Mouse (Mus musculus): ENCODE measurements at regions not wholly inside any gene's neighbourhood (a gene's known extent, or its start where the extent isn't known, plus 50 kb on each side); places are given as distances from the start of the nearest gene placed in this dataset.
A peak's percentile ranks its signal among the peaks of the same experiment; 100 is the strongest.

DNA sequence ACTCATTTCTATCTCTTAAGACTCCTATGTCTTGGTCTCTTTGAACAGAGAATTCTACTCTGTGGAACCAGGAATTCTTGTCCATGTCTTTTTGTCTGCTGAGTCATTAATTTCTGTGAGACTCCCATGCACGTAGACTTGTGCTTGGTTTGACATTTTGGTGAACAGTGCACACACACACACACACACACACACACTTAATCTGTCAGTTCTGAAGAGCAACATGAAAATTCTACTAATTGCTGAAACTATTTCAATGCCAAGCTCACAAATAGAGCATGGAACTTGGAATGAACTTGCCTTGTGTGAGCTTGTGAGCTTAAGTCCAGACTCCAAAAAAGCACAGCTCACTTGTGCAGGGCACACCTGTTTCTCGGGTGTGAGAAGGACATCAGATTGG is 301.1 kb downstream of the Ptprc start:
- ChIA-PET CTCF (interaction anchor here (1.0 kb wide), 1 partner anchor 15 kb away, joined by 3 read pairs; no protein-coding TSS in a partner anchor), POLR2A (no interaction called here)
- H3K27me3 ChIP-seq = no peaks in the 10 kb centered on the region
- ATAC-seq (no peak), DNase-seq (ENCODE audit: low read depth, low spot score) (no peak)
- TF ChIP-seq CTCF (IDR thresholded peaks at IDR 0.05) = no peak
- in situ Hi-C loops (cut with MboI; ENCODE audit: low pct_unique_long_range_greater_than_20kb) = no loop called here

GRCm38 (mm10) chr1:137873628-137874027 is 301.9 kb downstream of the Ptprc start:
- ChIA-PET POLR2A (no interaction called here), CTCF (no interaction called here)
- no peak for DNase-seq (ENCODE audit: low read depth, low spot score)
- no peak for ATAC-seq
- H3K27me3 ChIP-seq = no peaks in the 10 kb centered on the region
- in situ Hi-C loops (cut with MboI; ENCODE audit: low pct_unique_long_range_greater_than_20kb) = no loop called here
- TF ChIP-seq CTCF (IDR thresholded peaks at IDR 0.05) = no peak

GRCm38 (mm10) chr1:137865030-137865429 is 310.5 kb downstream of the Ptprc start:
- CTCF ChIA-PET = no interaction called here
- in situ Hi-C loops (cut with MboI; ENCODE audit: low pct_unique_long_range_greater_than_20kb) = no loop called here

GRCm38 (mm10) chr1:137863506-137863905 is 312.0 kb downstream of the Ptprc start:
- TF ChIP-seq CTCF (IDR thresholded peaks at IDR 0.05) = no peak

More at GRCm38 (mm10) chr1:137865030-137865429, 310.5 kb downstream of the Ptprc start:
- ATAC-seq (no peak), DNase-seq (ENCODE audit: low read depth, low spot score) (no peak)
- no peak for TF ChIP-seq CTCF (IDR thresholded peaks at IDR 0.05)
- no peaks in the 10 kb centered on the region for H3K27me3 ChIP-seq
- POLR2A ChIA-PET = no interaction called here

GRCm38 (mm10) chr1:137852262-137852661 is 323.2 kb downstream of the Ptprc start:
- ChIA-PET POLR2A (no interaction called here), CTCF (no interaction called here)
- no peak for DNase-seq (ENCODE audit: low read depth, low spot score)
- TF ChIP-seq CTCF (IDR thresholded peaks at IDR 0.05) = no peak
- in situ Hi-C loops (cut with MboI; ENCODE audit: low pct_unique_long_range_greater_than_20kb) = no loop called here
- no peak for ATAC-seq
- H3K27me3 ChIP-seq = no peaks in the 10 kb centered on the region

More at GRCm38 (mm10) chr1:137863506-137863905, 312.0 kb downstream of the Ptprc start:
- ATAC-seq (peak; percentile 57), DNase-seq (ENCODE audit: low read depth, low spot score) (peak; percentile 41)
- in situ Hi-C loops (cut with MboI; ENCODE audit: low pct_unique_long_range_greater_than_20kb) = no loop called here
- no peaks in the 10 kb centered on the region for H3K27me3 ChIP-seq
- CTCF ChIA-PET = interaction anchor here (0.8 kb wide), 1 partner anchor 18 kb away, joined by 4 read pairs; no protein-coding TSS in a partner anchor
- POLR2A ChIA-PET = interaction anchor here (0.5 to 0.9 kb wide), 2 partner anchors 18 to 276 kb away, joined by 3 to 5 read pairs; no protein-coding TSS in a partner anchor

DNA sequence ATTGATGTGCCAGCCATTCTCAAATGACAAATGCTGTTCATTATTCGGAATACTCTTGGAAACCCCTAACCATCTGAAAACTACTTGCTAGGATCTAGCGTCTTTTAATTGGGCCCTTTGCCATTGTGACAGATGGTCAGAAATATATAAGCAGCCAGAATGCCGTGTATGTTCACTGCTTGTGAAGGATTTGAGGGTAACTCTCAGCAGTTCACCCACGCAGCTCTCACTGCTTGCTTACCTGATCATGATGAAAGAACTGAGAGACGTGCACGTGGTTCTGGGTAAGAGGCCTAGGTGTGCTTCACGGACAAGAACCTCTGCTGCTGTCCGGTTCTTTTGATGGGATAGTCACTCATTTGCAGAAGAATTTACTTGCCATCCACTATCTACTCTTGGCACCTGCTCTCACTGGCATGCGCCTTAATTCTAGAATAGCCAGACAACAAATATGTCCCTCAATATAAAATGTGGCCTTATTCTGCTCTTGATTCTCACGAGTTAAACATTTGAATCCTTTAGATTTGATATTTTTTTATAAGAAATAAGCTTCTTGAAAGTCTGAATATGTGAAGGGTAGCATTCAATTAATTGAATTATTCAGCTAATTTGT is 328.1 kb downstream of the Ptprc start:
- DNase-seq (ENCODE audit: low read depth, low spot score) (no peak), ATAC-seq (no peak)
- H3K27me3 ChIP-seq = no peaks in the 10 kb centered on the region
- POLR2A ChIA-PET = no interaction called here
- in situ Hi-C loops (cut with MboI; ENCODE audit: low pct_unique_long_range_greater_than_20kb) = no loop called here
- no peak for TF ChIP-seq CTCF (IDR thresholded peaks at IDR 0.05)
- CTCF ChIA-PET = interaction anchor here (0.9 kb wide), 1 partner anchor 9 kb away, joined by 3 read pairs; no protein-coding TSS in a partner anchor

DNA sequence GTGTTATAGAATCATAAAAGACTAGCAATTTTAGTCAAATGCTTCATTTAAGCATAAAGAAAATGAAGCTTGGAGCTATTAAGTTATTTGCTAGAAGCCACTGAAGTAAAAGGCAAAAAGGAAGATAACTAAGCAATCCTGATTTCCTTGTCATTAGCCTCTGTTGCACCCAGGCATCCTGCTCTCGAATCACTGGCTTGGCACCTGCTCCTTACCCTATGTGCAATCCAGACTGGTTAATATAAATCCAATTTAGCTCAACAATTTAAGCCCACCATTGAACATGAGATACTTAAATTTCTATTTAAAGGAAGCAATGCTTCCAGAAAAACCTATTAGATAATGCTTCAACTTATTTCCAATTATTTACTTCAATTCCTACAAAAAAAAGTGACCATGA is 328.7 kb downstream of the Ptprc start:
- H3K27me3 ChIP-seq = no peaks in the 10 kb centered on the region
- in situ Hi-C loops (cut with MboI; ENCODE audit: low pct_unique_long_range_greater_than_20kb) = no loop called here
- TF ChIP-seq CTCF (IDR thresholded peaks at IDR 0.05) = no peak
- DNase-seq (ENCODE audit: low read depth, low spot score) (no peak), ATAC-seq (no peak)
- POLR2A ChIA-PET = no interaction called here
- CTCF ChIA-PET = interaction anchor here (0.9 to 1.5 kb wide), 2 partner anchors 21 to 23 kb away, joined by 3 read pairs; no protein-coding TSS in a partner anchor

GRCm38 (mm10) chr1:137840531-137840930 is 335.0 kb downstream of the Ptprc start:
- no peaks in the 10 kb centered on the region for H3K27me3 ChIP-seq
- ChIA-PET POLR2A (no interaction called here), CTCF (no interaction called here)
- in situ Hi-C loops (cut with MboI; ENCODE audit: low pct_unique_long_range_greater_than_20kb) = no loop called here
- TF ChIP-seq CTCF (IDR thresholded peaks at IDR 0.05) = no peak
- DNase-seq (ENCODE audit: low read depth, low spot score) = no peak
- no peak for ATAC-seq

GRCm38 (mm10) chr1:137839703-137840102 is 335.8 kb downstream of the Ptprc start:
- ATAC-seq (no peak), DNase-seq (ENCODE audit: low read depth, low spot score) (no peak)
- no peak for TF ChIP-seq CTCF (IDR thresholded peaks at IDR 0.05)
- ChIA-PET POLR2A (no interaction called here), CTCF (no interaction called here)
- in situ Hi-C loops (cut with MboI; ENCODE audit: low pct_unique_long_range_greater_than_20kb) = no loop called here
- no peaks in the 10 kb centered on the region for H3K27me3 ChIP-seq

GRCm38 (mm10) chr1:137839263-137839662 is 336.2 kb downstream of the Ptprc start:
- ChIA-PET CTCF (no interaction called here), POLR2A (no interaction called here)
- DNase-seq (ENCODE audit: low read depth, low spot score) = no peak
- in situ Hi-C loops (cut with MboI; ENCODE audit: low pct_unique_long_range_greater_than_20kb) = no loop called here
- no peaks in the 10 kb centered on the region for H3K27me3 ChIP-seq
- no peak for TF ChIP-seq CTCF (IDR thresholded peaks at IDR 0.05)
- no peak for ATAC-seq

DNA sequence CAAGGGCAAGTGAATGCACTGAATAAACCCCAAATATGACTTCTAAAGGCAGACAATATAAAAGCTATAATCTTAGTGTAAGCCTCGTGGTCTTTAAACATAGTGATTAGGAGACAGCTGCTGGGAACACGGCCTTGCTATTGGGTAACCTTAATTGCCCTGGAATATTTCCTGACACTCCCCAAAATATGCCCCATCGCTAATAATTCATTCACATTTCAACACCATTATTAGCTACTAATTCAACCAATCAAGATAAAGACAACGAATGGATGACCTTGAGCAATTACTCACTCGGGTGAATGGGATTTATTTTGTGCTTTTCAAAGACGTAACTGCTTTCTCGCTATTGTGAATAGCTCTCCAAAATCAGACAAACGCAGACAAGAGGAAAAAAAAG is 337.2 kb downstream of the Ptprc start:
- no peaks in the 10 kb centered on the region for H3K27me3 ChIP-seq
- CTCF ChIA-PET = interaction anchor here (1.3 kb wide), 1 partner anchor 10 kb away, joined by 3 read pairs; no protein-coding TSS in a partner anchor
- ATAC-seq = no peak
- POLR2A ChIA-PET = no interaction called here
- in situ Hi-C loops (cut with MboI; ENCODE audit: low pct_unique_long_range_greater_than_20kb) = no loop called here
- TF ChIP-seq CTCF (IDR thresholded peaks at IDR 0.05) = no peak
- DNase-seq (ENCODE audit: low read depth, low spot score) = no peak

GRCm38 (mm10) chr1:137833535-137833934 is 342.0 kb downstream of the Ptprc start:
- ChIA-PET POLR2A (no interaction called here), CTCF (no interaction called here)
- no peak for ATAC-seq
- TF ChIP-seq CTCF (IDR thresholded peaks at IDR 0.05) = no peak
- no peak for DNase-seq (ENCODE audit: low read depth, low spot score)
- in situ Hi-C loops (cut with MboI; ENCODE audit: low pct_unique_long_range_greater_than_20kb) = no loop called here
- no peaks in the 10 kb centered on the region for H3K27me3 ChIP-seq

Data from Patski (cell line).